Mouse (Mus musculus) lung, postnatal 0 days (tissue): ENCODE measurements at regions not wholly inside any gene's neighbourhood (a gene's known extent, or its start where the extent isn't known, plus 50 kb on each side); places are given as distances from the start of the nearest gene placed in this dataset.
A peak's percentile ranks its signal among the peaks of the same experiment; 100 is the strongest.

Experiments
- ATAC-seq: fragments of 200-750 bp; cut with Nextera tagmentation; 2 replicates; pipeline ENCODE4 v1.8.0; 2017; ENCODE audit warnings: moderate library complexity
- DNase-seq: peaks from one replicate; pipeline ENCODE4 v3.0.0-alpha.2; 2016; ENCODE audit warnings: low spot score
- H3K27ac ChIP-seq: fragments of 300-500 bp; sonication (generic); 2 replicates; pipeline ENCODE4 v1.5.1; 2014; ENCODE audit warnings: antibody characterized with exemption, mild to moderate bottlenecking, low read length, mixed read lengths
- H3K27me3 ChIP-seq: fragments of 300-500 bp; sonication (generic); replicated peaks from 2 replicates; pipeline ENCODE4 v1.6.1; 2014; ENCODE audit warnings: low read length, mixed read lengths; ENCODE audit not compliant: insufficient read depth
- H3K36me3 ChIP-seq: fragments of 300-500 bp; sonication (generic); 2 replicates; pipeline ENCODE4 v1.6.1; 2014; ENCODE audit warnings: low read length, mixed read lengths; ENCODE audit not compliant: insufficient read depth
- H3K4me1 ChIP-seq: fragments of 300-500 bp; sonication (generic); 2 replicates; pipeline ENCODE4 v1.6.1; 2014; ENCODE audit warnings: antibody characterized with exemption, low read depth, low read length, mixed read lengths; ENCODE audit not compliant: insufficient read depth
- H3K4me2 ChIP-seq: fragments of 300-500 bp; sonication (generic); replicated peaks from 2 replicates; pipeline ENCODE4 v1.6.1; 2014; ENCODE audit warnings: low read depth, mild to moderate bottlenecking, low read length, moderate library complexity, mixed read lengths
- H3K4me3 ChIP-seq: fragments of 300-500 bp; sonication (generic); 2 replicates; pipeline ENCODE4 v1.5.1; 2014; ENCODE audit warnings: low read depth, low read length
- H3K9ac ChIP-seq: fragments of 300-500 bp; sonication (generic); replicated peaks from 2 replicates; pipeline ENCODE4 v1.6.1; 2014; ENCODE audit warnings: low read depth, mild to moderate bottlenecking
- H3K9me3 ChIP-seq: fragments of 300-500 bp; sonication (generic); 2 replicates; pipeline ENCODE4 v1.6.1; 2016; ENCODE audit warnings: low read length, mixed read lengths
- CTCF ChIP-seq: IDR thresholded peaks from 2 replicates; pipeline ENCODE4 v1.5.1; 2016; ENCODE audit warnings: antibody characterized with exemption, mild to moderate bottlenecking
- EP300 ChIP-seq: IDR thresholded peaks from 2 replicates; pipeline ENCODE4 v1.6.1; 2016; ENCODE audit warnings: antibody characterized with exemption, mild to moderate bottlenecking, control low read depth
- WGBS: fragments of 180-500 bp; shearing (Covaris S2); extraction: QIAGEN DNeasy Blood & Tissue Kit; methylation state at CpG from one replicate; pipeline ENCODE4 v1.1.7; 2014; 5-methylcytosine and 5-hydroxymethylcytosine counted together

- Histone ChIP-seq H3K36me3 (no peaks in the 10 kb centered on the region), H3K4me3 (no peak overlapping the region), H3K4me1 (no peaks in the 10 kb centered on the region), H3K27me3 (no peaks in the 10 kb centered on the region), H3K27ac (no peak overlapping the region), H3K4me2 (no peak overlapping the region), H3K9ac (no peak overlapping the region), H3K9me3 (no peaks in the 10 kb centered on the region)
- DNase-seq (no peak), ATAC-seq (no peak)
- TF ChIP-seq EP300 = no peak
- TF ChIP-seq CTCF = peak; percentile 37
- WGBS = 15% methylated on average over 2 of the region's 2 CpGs
Observed at GRCm38 (mm10) chrX:44228847-44229246, 139.3 kb downstream of the Dcaf12l2 start.
